Mouse (Mus musculus) heart, embryonic 13.5 days (tissue): ENCODE measurements at regions not wholly inside any gene's neighbourhood (a gene's known extent, or its start where the extent isn't known, plus 50 kb on each side); places are given as distances from the start of the nearest gene placed in this dataset.

Source experiments
- ATAC-seq: fragments of 200-750 bp; cut with Nextera tagmentation; 2 replicates; pipeline ENCODE4 v1.8.0; 2017; ENCODE audit warnings: moderate TSS enrichment; ENCODE audit not compliant: insufficient number of reproducible peaks, low FRiP score, low TSS enrichment; ENCODE audit errors: extremely low read depth
- H3K27ac ChIP-seq: fragments of 300-500 bp; sonication (generic); replicated peaks from 2 replicates; pipeline ENCODE4 v1.5.1; 2015; ENCODE audit warnings: moderate library complexity, mild to moderate bottlenecking, inconsistent platforms
- H3K27me3 ChIP-seq: fragments of 300-500 bp; sonication (generic); replicated peaks from 2 replicates; pipeline ENCODE4 v1.6.1; 2015; ENCODE audit warnings: mild to moderate bottlenecking, inconsistent platforms
- H3K36me3 ChIP-seq: fragments of 300-500 bp; sonication (generic); 2 replicates; pipeline ENCODE4 v1.6.1; 2015; ENCODE audit warnings: mild to moderate bottlenecking, inconsistent platforms
- H3K4me1 ChIP-seq: fragments of 300-500 bp; sonication (generic); 2 replicates; pipeline ENCODE4 v1.6.1; 2015; ENCODE audit warnings: inconsistent platforms
- H3K4me2 ChIP-seq: fragments of 300-500 bp; sonication (generic); 2 replicates; pipeline ENCODE4 v1.6.1; 2015; ENCODE audit warnings: inconsistent platforms, mild to moderate bottlenecking, moderate library complexity
- H3K4me3 ChIP-seq: fragments of 300-500 bp; sonication (generic); 2 replicates; pipeline ENCODE4 v1.5.1; 2015; ENCODE audit warnings: moderate library complexity, mild to moderate bottlenecking, inconsistent platforms
- H3K9ac ChIP-seq: fragments of 300-500 bp; sonication (generic); 2 replicates; pipeline ENCODE4 v1.6.1; 2015; ENCODE audit warnings: inconsistent platforms, mild to moderate bottlenecking, moderate library complexity
- H3K9me3 ChIP-seq: fragments of 300-500 bp; sonication (generic); 2 replicates; pipeline ENCODE4 v1.6.1; 2016; ENCODE audit warnings: inconsistent platforms
- WGBS: fragments of 180-500 bp; shearing (Covaris S2); methylation state at CpG from one replicate; pipeline ENCODE4 v1.1.7; 2015; ENCODE audit warnings: mixed read lengths; 5-methylcytosine and 5-hydroxymethylcytosine counted together

DNA sequence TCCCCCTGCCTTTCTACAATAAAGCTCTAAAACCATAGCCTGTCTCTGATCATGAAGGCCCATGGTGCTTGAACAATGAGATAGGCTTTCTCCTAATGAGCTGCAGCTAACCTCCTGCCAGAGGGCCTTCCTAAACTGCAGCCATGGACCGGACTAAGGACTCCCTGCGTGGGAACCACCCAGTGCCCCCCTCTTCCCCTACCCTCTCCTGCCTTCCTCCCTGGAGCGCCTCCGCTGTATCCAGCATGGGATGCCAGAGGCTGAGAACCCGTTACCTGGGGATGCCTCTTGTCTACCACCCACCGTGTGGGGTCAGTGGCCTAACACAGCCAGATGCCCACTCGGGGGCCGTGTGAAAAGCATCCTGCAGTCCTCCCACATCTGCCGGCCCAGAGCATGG lies 51.7 kb upstream of the Wls start:
- Histone ChIP-seq H3K9ac (no peak overlapping the region), H3K36me3 (no peaks in the 10 kb centered on the region), H3K4me3 (no peak overlapping the region), H3K4me1 (peaks cover 8% of the 10 kb centered on the region), H3K27me3 (no peaks in the 10 kb centered on the region), H3K9me3 (no peaks in the 10 kb centered on the region), H3K4me2 (no peak overlapping the region), H3K27ac (no peak overlapping the region)
- no peak for ATAC-seq
- 70% methylated on average over 9 of the region's 9 CpGs for WGBS
